Mouse (Mus musculus) CH12.LX (cell line): ENCODE data around the gene Pimreg. TPM values are rescaled to one million over a fixed set of nuclear protein-coding genes. Genes with fewer than 3 reads are reported as not detected.
A peak's percentile ranks its signal among the peaks of the same experiment; 100 is the strongest.

ENCODE experiments used
- DNase-seq: peaks from one replicate; pipeline ENCODE4 v3.0.0-alpha.2; 2013; ENCODE audit errors: extremely low read depth
- H3K27ac ChIP-seq: 2 replicates; pipeline ENCODE4 v1.5.1; 2012; ENCODE audit warnings: low read depth, mild to moderate bottlenecking, control low read depth, moderate library complexity; ENCODE audit not compliant: insufficient read depth
- H3K27me3 ChIP-seq: replicated peaks from 2 replicates; pipeline ENCODE3; 2012; ENCODE audit warnings: inconsistent platforms
- H3K36me3 ChIP-seq, 2 experiments: replicated peaks in 1 of 2; 2 replicates each; pipeline versions ENCODE3 to v1.6.1; 2012; ENCODE audit warnings: inconsistent platforms in 1 of 2, low read length in 1 of 2, mild to moderate bottlenecking in 1 of 2, mixed read lengths in 1 of 2, moderate library complexity in 1 of 2; ENCODE audit not compliant: control insufficient read depth in 1 of 2, insufficient read depth in 1 of 2
- H3K4me1 ChIP-seq, 2 experiments: 2 replicates each; pipeline ENCODE4 v1.6.1; 2012; ENCODE audit warnings: inconsistent platforms in 1 of 2, moderate library complexity in 1 of 2; ENCODE audit not compliant: insufficient read depth in 2 of 2, control insufficient read depth in 1 of 2
- H3K4me2 ChIP-seq: 2 replicates; pipeline ENCODE4 v1.6.1; 2012; ENCODE audit warnings: low read depth, mild to moderate bottlenecking, control low read depth; ENCODE audit not compliant: poor library complexity, insufficient read depth, severe bottlenecking
- H3K4me3 ChIP-seq, 3 experiments: fragments of 150-350 bp in 1 of 3; sonication (generic) in 1 of 3; replicated peaks in 1 of 3; 2 replicates each; pipeline versions ENCODE3 to v1.5.1; 2011 to 2012; ENCODE audit warnings: low read depth in 2 of 3, low read length in 2 of 3, mild to moderate bottlenecking in 2 of 3, moderate library complexity in 2 of 3, control low read depth in 1 of 3, improper control_type of control experiment in 1 of 3, inconsistent platforms in 1 of 3, mixed read lengths in 1 of 3; ENCODE audit not compliant: poor library complexity in 1 of 3
- H3K79me2 ChIP-seq: replicated peaks from 2 replicates; pipeline ENCODE4 v1.6.1; 2012; ENCODE audit warnings: mild to moderate bottlenecking, moderate library complexity; ENCODE audit not compliant: control insufficient read depth, poor library complexity, insufficient read depth, severe bottlenecking; ENCODE audit errors: extremely low read depth
- H3K9ac ChIP-seq: 2 replicates; pipeline ENCODE4 v1.6.1; 2012; ENCODE audit warnings: low read depth, mild to moderate bottlenecking, control low read depth, moderate library complexity; ENCODE audit not compliant: insufficient read depth
- H3K9me3 ChIP-seq: replicated peaks from 2 replicates; pipeline ENCODE3; 2012; ENCODE audit warnings: low read length, inconsistent platforms, mixed read lengths
- CHD1 ChIP-seq: IDR thresholded peaks from 2 replicates; pipeline ENCODE4 v1.6.1; 2012; ENCODE audit warnings: low read depth, low read length, improper control_type of control experiment, inconsistent platforms
- CHD2 ChIP-seq: IDR thresholded peaks from 2 replicates; pipeline ENCODE4 v1.6.1; 2011; ENCODE audit warnings: low read length, improper control_type of control experiment
- CTCF ChIP-seq, 2 experiments: IDR thresholded peaks in 1 of 2; conservative IDR thresholded peaks in 1 of 2; 2 replicates each; pipeline ENCODE4 v1.5.1; 2011 to 2012; ENCODE audit warnings: low read depth in 2 of 2, low read length in 2 of 2, improper control_type of control experiment in 1 of 2, inconsistent platforms in 1 of 2, mild to moderate bottlenecking in 1 of 2, moderate library complexity in 1 of 2
- E2F4 ChIP-seq: IDR thresholded peaks from 2 replicates; pipeline ENCODE4 v1.6.1; 2011; ENCODE audit warnings: low read depth, low read length, improper control_type of control experiment; ENCODE audit not compliant: insufficient replicate concordance
- ELF1 ChIP-seq: IDR thresholded peaks from 2 replicates; pipeline ENCODE4 v1.6.1; 2014; ENCODE audit warnings: low read depth, mild to moderate bottlenecking, inconsistent platforms, low read length, improper control_type of control experiment
- EP300 ChIP-seq: IDR thresholded peaks from 2 replicates; pipeline ENCODE4 v1.6.1; 2011; ENCODE audit warnings: low read length, improper control_type of control experiment
- GABPA ChIP-seq: IDR thresholded peaks from 2 replicates; pipeline ENCODE4 v1.6.1; 2012; ENCODE audit warnings: low read depth, low read length, improper control_type of control experiment, inconsistent platforms; ENCODE audit not compliant: insufficient replicate concordance
- HCFC1 ChIP-seq: IDR thresholded peaks from 2 replicates; pipeline ENCODE4 v1.6.1; 2012; ENCODE audit warnings: low read depth, mild to moderate bottlenecking, inconsistent platforms, low read length, improper control_type of control experiment
- IRF4 ChIP-seq: IDR thresholded peaks from 2 replicates; pipeline ENCODE4 v1.6.1; 2014; ENCODE audit warnings: low read depth, mild to moderate bottlenecking, inconsistent platforms, low read length, improper control_type of control experiment
- JUN ChIP-seq: IDR thresholded peaks from 2 replicates; pipeline ENCODE4 v1.6.1; 2011; ENCODE audit warnings: low read depth, mild to moderate bottlenecking, low read length, improper control_type of control experiment, moderate library complexity; ENCODE audit not compliant: insufficient read depth
- KAT2A ChIP-seq: IDR thresholded peaks from 2 replicates; pipeline ENCODE4 v1.6.1; 2012; ENCODE audit warnings: low read length, improper control_type of control experiment, inconsistent platforms; ENCODE audit not compliant: insufficient replicate concordance
- MAX ChIP-seq: IDR thresholded peaks from 2 replicates; pipeline ENCODE4 v1.6.1; 2011; ENCODE audit warnings: low read length, improper control_type of control experiment
- MAZ ChIP-seq: IDR thresholded peaks from 2 replicates; pipeline ENCODE4 v1.6.1; 2012; ENCODE audit warnings: low read depth, mild to moderate bottlenecking, inconsistent platforms, low read length, improper control_type of control experiment, moderate library complexity
- MXI1 ChIP-seq: IDR thresholded peaks from 2 replicates; pipeline ENCODE4 v1.6.1; 2011; ENCODE audit warnings: mild to moderate bottlenecking, low read depth, low read length, improper control_type of control experiment
- NELFE ChIP-seq: IDR thresholded peaks from 2 replicates; pipeline ENCODE4 v1.6.1; 2011; ENCODE audit warnings: low read depth, low read length, improper control_type of control experiment
- RAD21 ChIP-seq: IDR thresholded peaks from 2 replicates; pipeline ENCODE4 v1.6.1; 2011; ENCODE audit warnings: low read depth, mild to moderate bottlenecking, low read length, improper control_type of control experiment, moderate library complexity
- RCOR1 ChIP-seq: conservative IDR thresholded peaks from 2 replicates; pipeline ENCODE4 v1.6.1; 2012; ENCODE audit warnings: low read depth, mild to moderate bottlenecking, inconsistent platforms, low read length, improper control_type of control experiment
- SIN3A ChIP-seq: IDR thresholded peaks from 2 replicates; pipeline ENCODE4 v1.6.1; 2012; ENCODE audit warnings: low read length, improper control_type of control experiment, inconsistent platforms
- SMC3 ChIP-seq: IDR thresholded peaks from 2 replicates; pipeline ENCODE4 v1.6.1; 2011; ENCODE audit warnings: low read depth, low read length, improper control_type of control experiment
- TCF12 ChIP-seq: IDR thresholded peaks from 2 replicates; pipeline ENCODE4 v1.6.1; 2014; ENCODE audit warnings: low read depth, mild to moderate bottlenecking, inconsistent platforms, low read length, improper control_type of control experiment
- USF2 ChIP-seq: conservative IDR thresholded peaks from 2 replicates; pipeline ENCODE4 v1.6.1; 2011; ENCODE audit warnings: low read depth, low read length, improper control_type of control experiment
- ZC3H11A ChIP-seq: IDR thresholded peaks from 2 replicates; pipeline ENCODE4 v1.6.1; 2012; ENCODE audit warnings: low read depth, mild to moderate bottlenecking, inconsistent platforms, low read length, improper control_type of control experiment
- ZKSCAN1 ChIP-seq: IDR thresholded peaks from 2 replicates; pipeline ENCODE4 v1.6.1; 2012; ENCODE audit warnings: low read depth, inconsistent platforms, low read length, improper control_type of control experiment, borderline replicate concordance
- dilution Hi-C: fragments of 300-500 bp; cut with MboI; formaldehyde crosslinking; loops from 2 replicates; pipeline ENCODE4 v1.14.3; 2020; ENCODE audit warnings: low sequenced_read_pairs; ENCODE audit not compliant: extremely low pct_unique_long_range_greater_than_20kb, extremely low pct_ligation_motif_present
- in situ Hi-C: fragments of 300-500 bp; cut with MboI; formaldehyde crosslinking; loops from 3 replicates; pipeline ENCODE4 v1.14.3; 2019; ENCODE audit warnings: low sequenced_read_pairs, low pct_ligation_motif_present, low pct_unique_long_range_greater_than_20kb, mixed read lengths
- polyA plus RNA-seq: library from polyadenylated mRNA; unstranded; fragments of >175 nt; gene quantifications from 2 replicates; pipeline ENCODE4 v1.2.1, GENCODE M21; 2012; ENCODE audit warnings: low read depth; ENCODE audit not compliant: insufficient read length
- total RNA-seq, 2 experiments: library from RNA; depleted of rRNA; stranded (reverse); fragments of 300-350 nt in 1 of 2; fragments of >200 nt in 1 of 2; gene quantifications; 2 replicates each; pipeline ENCODE4 v1.2.3; 2012 to 2014

Pimreg gene
- total and polyA plus RNA-seq, 3 experiments: 26.4 to 52.7 (median 27.9) TPM

GRCm38 (mm10) chr11:72037409-72037808 lies 4.4 kb upstream of the Pimreg start, which contains the start of gene Aipl1:
Gene Aipl1, minus strand, starts transcription at chr11:72037509.
- dilution Hi-C loops (no loop called here), in situ Hi-C loops (loop anchor here (5.0 to 25.0 kb wide), 2 partner anchors 475 to 700 kb away; no protein-coding TSS in a partner anchor)
- H3K4me1 ChIP-seq: peaks cover 7 to 20% of the 10 kb centered on the region in 2 experiments
- H3K27ac ChIP-seq: no peak within 1 kb of the TSS
- H3K9ac ChIP-seq: no peak within 1 kb of the TSS
- H3K36me3 ChIP-seq: no peaks in the 10 kb centered on the region
- H3K9me3 ChIP-seq: no peaks in the 10 kb centered on the region
- no peak within 1 kb of the TSS for H3K4me2 ChIP-seq
- TF ChIP-seq HCFC1 (no peak), USF2 (no peak), MAX (no peak), MAZ (no peak), IRF4 (no peak), SIN3A (no peak), ELF1 (no peak), EP300 (no peak), ZKSCAN1 (no peak), TCF12 (no peak), JUN (no peak), CHD2 (no peak), CHD1 (no peak), GABPA (no peak), KAT2A (no peak), MXI1 (no peak)
- H3K4me3 ChIP-seq: no peak within 1 kb of the TSS
- H3K79me2 ChIP-seq: no peaks in the 10 kb centered on the region
- no peak for DNase-seq
- peaks cover 16% of the 10 kb centered on the region for H3K27me3 ChIP-seq

- H3K36me3 ChIP-seq: no peaks in the 10 kb centered on the region
- no peaks in the 10 kb centered on the region for H3K9me3 ChIP-seq
- H3K4me1 ChIP-seq: peaks cover 11 to 25% of the 10 kb centered on the region in 2 experiments
- no peak overlapping the region for H3K4me3 ChIP-seq
- no peak overlapping the region for H3K4me2 ChIP-seq
- TF ChIP-seq MAX (no peak), USF2 (no peak), MAZ (no peak), KAT2A (no peak), ZC3H11A (peak; percentile 60), NELFE (no peak), SIN3A (no peak), E2F4 (no peak), RAD21 (peak; percentile 99), SMC3 (peak; percentile 83), CTCF (conservative IDR thresholded peaks at IDR 0.05 in 1 of 2, IDR thresholded peaks at IDR 0.05 in 1 of 2; ENCODE audit: low read depth in 2 of 2, low read length in 2 of 2) (peak; percentile 87 to 95), RCOR1 (no peak), ELF1 (no peak)
- dilution Hi-C loops: no loop called here
- in situ Hi-C loops: loop anchor here (5.0 to 25.0 kb wide), 2 partner anchors 476 to 701 kb away; no protein-coding TSS in a partner anchor
- H3K27ac ChIP-seq: no peak overlapping the region
- peak; percentile 84 for DNase-seq
- no peaks in the 10 kb centered on the region for H3K79me2 ChIP-seq
- no peak overlapping the region for H3K9ac ChIP-seq
- H3K27me3 ChIP-seq: peaks cover 16% of the 10 kb centered on the region
Measured at GRCm38 (mm10) chr11:72037996-72038395, 3.8 kb upstream of the Pimreg start.
